Mouse (Mus musculus) forelimb bud, embryonic 11.5 days (tissue): ENCODE measurements around the gene Anln.
"Not testable (repeated sequence)": the region's sequence is repeated elsewhere in the genome, so short reads cannot be mapped to it uniquely, and the experiment has no call there.

Experiments
- DNase-seq: peaks from one replicate; pipeline ENCODE4 v3.0.0-alpha.2; 2012; ENCODE audit warnings: low read depth, low spot score

The Anln gene

GRCm38 (mm10) chr9:22322381-22323211, 66.4 kb downstream of the Anln start:
- DNase-seq: no peak

DNA sequence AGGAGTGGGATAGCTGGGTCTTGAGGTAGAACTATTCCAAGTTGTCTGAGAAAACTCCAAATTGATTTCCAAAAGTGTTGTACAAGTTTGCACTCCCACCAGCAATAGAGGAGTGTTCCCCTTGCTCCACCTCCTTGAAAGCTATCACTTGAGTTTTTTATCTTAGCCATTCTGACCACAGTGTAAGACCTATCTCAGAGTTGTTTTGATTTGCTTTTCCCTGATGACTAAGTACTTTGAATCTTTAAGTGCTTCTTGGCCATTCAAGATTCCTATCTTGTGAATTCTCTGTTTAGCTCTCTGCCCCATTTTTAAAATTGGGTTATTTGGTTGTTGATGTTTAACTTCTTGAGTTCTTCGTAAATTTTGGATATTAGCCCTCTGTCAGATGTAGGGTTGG, 69.9 kb downstream of the Anln start:
- DNase-seq: no peak

DNA sequence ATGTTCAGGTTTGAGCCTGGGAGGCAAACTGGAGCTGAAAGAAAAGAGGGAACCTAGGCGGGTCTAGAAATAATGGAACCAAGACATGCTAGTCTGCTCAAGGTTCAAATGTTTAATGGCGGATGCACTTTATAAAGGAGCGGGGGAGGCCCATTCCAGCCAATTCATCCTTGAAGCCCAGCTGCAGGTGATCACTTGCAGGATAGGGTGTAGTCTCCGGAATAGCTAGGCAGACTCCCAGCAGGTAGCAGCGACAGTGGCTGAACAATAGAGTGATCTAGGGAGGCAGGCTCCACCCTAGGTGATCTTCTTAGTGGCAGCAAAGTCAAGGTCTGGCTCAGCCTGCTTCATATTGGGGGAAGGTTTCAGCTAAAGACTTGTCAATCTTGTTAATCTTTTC, 72.9 kb downstream of the Anln start:
- not testable (repeated sequence) for DNase-seq

GRCm38 (mm10) chr9:22314066-22314465, 74.9 kb downstream of the Anln start:
- DNase-seq: no peak

DNA sequence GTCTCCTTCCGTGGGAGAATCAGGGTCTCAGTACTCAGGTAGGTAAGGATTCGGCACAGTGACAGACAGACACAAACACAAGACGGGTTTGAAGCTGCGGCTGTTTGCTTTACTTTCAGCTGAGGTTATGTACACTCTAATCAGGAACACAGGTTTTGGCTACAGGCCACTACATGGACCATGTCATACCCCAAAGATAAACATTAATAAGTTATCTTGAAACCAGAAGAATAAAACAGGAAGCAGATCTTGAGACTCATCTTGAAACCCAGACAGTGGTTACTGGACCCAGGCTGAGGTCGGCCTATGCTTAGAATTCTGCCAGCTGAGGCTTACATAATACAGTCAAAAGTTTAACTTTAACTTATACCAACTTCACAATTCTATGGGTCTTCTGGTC, 75.8 kb downstream of the Anln start:
- no peak for DNase-seq

DNA sequence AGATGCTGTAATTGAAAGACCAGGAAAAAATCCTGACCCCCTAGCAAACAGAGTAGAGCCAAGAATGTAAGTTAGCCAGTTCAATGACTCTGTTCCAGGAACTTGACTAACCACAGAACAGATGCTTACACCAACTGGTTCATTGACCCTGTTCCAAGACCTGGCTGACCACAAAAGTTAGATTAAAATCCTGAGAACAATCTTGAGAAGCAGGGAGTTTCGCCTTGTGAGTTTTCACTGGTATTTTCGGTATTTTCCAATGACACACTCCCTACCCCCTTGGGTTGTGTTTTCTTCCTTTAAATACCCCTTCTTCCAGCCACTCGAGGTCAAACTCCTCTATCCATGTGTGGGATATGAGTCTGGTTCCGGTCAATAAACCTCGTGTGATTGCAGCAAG, 79.3 kb downstream of the Anln start:
- no peak for DNase-seq

DNA sequence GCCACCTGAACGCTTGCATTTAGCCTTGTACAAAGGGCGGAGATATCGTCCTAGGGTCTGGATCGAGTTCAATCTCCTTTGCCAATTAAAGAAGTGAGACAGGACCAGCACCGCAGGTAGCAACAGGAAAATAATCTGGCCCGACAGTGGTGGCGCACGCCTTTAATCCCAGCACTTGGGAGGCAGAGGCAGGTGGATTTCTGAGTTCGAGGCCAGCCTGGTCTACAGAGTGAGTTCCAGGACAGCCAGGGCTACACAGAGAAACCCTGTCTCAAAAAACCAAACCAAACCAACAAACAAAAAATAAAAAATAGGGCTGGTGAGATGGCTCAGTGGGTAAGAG, 81.1 kb downstream of the Anln start:
- DNase-seq: not testable (repeated sequence)

GRCm38 (mm10) chr9:22307156-22307919, 81.7 kb downstream of the Anln start, which contains the start of gene Zfp810:
Zfp810 (minus strand) TSS chr9:22307648.
- peak; percentile 99 for DNase-seq

- DNase-seq: peak; percentile 36
These were observed 82.3 kb downstream of the Anln start for GRCm38 (mm10) chr9:22306726-22307125.

DNA sequence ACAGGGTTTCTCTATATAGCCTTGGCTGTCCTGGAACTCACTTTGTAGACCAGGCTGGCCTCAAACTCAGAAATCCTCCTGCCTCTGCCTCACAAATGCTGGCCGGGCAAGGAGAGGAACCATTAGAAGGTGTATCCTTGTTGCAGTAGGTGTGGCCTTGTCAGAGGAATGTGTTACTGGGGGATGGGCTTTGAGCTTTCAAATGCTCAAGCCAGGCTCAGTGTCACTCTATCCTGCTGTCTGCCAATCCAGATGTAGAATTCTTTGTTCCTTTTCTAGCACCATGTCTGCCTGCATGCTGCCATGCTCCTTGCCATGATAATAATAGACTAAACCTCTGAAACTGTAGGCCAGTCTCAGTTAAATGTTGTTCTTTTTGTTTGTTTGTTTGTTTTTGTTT, 86.8 kb downstream of the Anln start:
- no peak for DNase-seq
